Mouse (Mus musculus): ENCODE data around the gene Ccdc71. TPM values are rescaled to one million over a fixed set of nuclear protein-coding genes. Genes with fewer than 3 reads are reported as not detected.

Ccdc71 gene
- polyA plus RNA-seq, 1 experiment from 2014 or later = 59.7 TPM

- Histone ChIP-seq H3K4me1 (replicated peaks) (peaks cover 26% of the 10 kb centered on the region), H3K27ac (no peak overlapping the region), H3K9me3 (no peaks in the 10 kb centered on the region), H3K4me2 (replicated peaks) (no peak overlapping the region), H3K4me3 (replicated peaks) (no peak overlapping the region), H3K27me3 (no peaks in the 10 kb centered on the region), H3K36me3 (peaks cover 23% of the 10 kb centered on the region), H3K9ac (replicated peaks) (no peak overlapping the region)
- WGBS = 95% methylated on average over 19 of the region's 19 CpGs
- no peak for ATAC-seq
Measured at GRCm38 (mm10) chr9:108481520-108482210, 21.3 kb downstream of the Ccdc71 start.

- H3K4me1 ChIP-seq (replicated peaks) = peaks cover 26% of the 10 kb centered on the region
- no peak for ATAC-seq
- no peak overlapping the region for H3K9ac ChIP-seq (replicated peaks)
- no peaks in the 10 kb centered on the region for H3K9me3 ChIP-seq
- H3K4me3 ChIP-seq (replicated peaks) = no peak overlapping the region
- WGBS = 94% methylated on average over 18 of the region's 18 CpGs
- H3K4me2 ChIP-seq (replicated peaks) = no peak overlapping the region
- no peaks in the 10 kb centered on the region for H3K27me3 ChIP-seq
- no peak overlapping the region for H3K27ac ChIP-seq
- peaks cover 32% of the 10 kb centered on the region for H3K36me3 ChIP-seq
Measured at GRCm38 (mm10) chr9:108483051-108483790, 22.9 kb downstream of the Ccdc71 start.

DNA sequence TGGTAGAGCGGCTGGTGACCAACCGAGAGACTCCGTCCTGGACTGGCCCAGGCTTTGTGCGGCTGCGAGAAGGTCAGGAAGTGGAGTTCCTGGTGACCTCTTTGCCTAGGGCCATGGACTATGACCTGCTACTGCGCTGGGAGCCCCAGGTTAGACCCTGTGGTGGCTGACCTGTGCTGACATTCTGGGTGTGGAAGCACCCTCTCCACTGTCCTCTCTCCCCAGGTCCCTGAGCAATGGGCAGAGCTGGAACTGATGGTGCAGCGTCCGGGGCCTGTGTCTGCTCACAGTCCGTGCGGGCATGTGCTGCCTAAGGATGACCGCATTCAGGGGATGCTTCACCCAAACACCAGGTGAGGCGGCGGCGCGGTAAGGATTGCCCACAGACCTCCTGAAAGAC is 23.7 kb downstream of the Ccdc71 start:
- no peak overlapping the region for H3K4me2 ChIP-seq (replicated peaks)
- no peaks in the 10 kb centered on the region for H3K9me3 ChIP-seq
- 94% methylated on average over 15 of the region's 15 CpGs for WGBS
- H3K4me3 ChIP-seq (replicated peaks) = no peak overlapping the region
- no peak for ATAC-seq
- H3K27ac ChIP-seq = no peak overlapping the region
- no peak overlapping the region for H3K9ac ChIP-seq (replicated peaks)
- peaks cover 36% of the 10 kb centered on the region for H3K36me3 ChIP-seq
- H3K27me3 ChIP-seq = no peaks in the 10 kb centered on the region
- peaks cover 20% of the 10 kb centered on the region for H3K4me1 ChIP-seq (replicated peaks)

DNA sequence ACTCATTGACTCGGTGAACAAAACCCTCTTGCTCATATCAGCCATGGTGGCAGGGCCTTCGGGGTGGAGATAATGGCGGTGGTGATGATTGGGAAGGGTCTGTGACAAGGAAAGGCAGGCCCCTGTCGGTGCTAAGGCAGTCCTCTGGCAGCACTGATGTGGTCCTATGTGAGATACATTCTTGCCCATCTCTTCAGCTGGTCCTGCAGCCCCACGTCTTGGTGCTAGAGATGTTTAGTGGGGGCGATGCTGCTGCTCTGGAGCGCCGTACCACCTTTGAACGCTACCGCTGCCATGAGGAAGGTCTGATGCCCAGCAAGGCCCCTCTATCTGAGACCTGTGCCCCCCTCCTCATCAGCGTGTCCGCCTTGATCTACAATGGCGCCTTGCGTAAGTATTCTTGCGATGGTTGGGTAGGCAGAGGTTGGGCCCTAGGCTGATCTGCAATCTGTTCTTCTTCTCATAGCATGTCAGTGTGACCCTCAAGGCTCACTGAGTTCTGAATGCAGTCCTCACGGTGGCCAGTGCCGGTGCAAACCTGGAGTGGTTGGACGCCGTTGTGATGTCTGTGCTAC is 25.1 kb downstream of the Ccdc71 start:
- WGBS = 96% methylated on average over 19 of the region's 19 CpGs
- no peak overlapping the region for H3K4me3 ChIP-seq (replicated peaks)
- no peaks in the 10 kb centered on the region for H3K9me3 ChIP-seq
- H3K36me3 ChIP-seq = peaks cover 36% of the 10 kb centered on the region
- no peak overlapping the region for H3K4me2 ChIP-seq (replicated peaks)
- H3K9ac ChIP-seq (replicated peaks) = no peak overlapping the region
- H3K4me1 ChIP-seq (replicated peaks) = peaks cover 16% of the 10 kb centered on the region
- no peak overlapping the region for H3K27ac ChIP-seq
- no peaks in the 10 kb centered on the region for H3K27me3 ChIP-seq
- no peak for ATAC-seq

GRCm38 (mm10) chr9:108486973-108487530 is 26.7 kb downstream of the Ccdc71 start:
- Histone ChIP-seq H3K4me2 (replicated peaks) (no peak overlapping the region), H3K4me1 (replicated peaks) (peaks cover 20% of the 10 kb centered on the region), H3K4me3 (replicated peaks) (no peak overlapping the region), H3K9me3 (no peaks in the 10 kb centered on the region), H3K9ac (replicated peaks) (no peak overlapping the region), H3K27me3 (no peaks in the 10 kb centered on the region), H3K27ac (no peak overlapping the region), H3K36me3 (peaks cover 36% of the 10 kb centered on the region)
- no peak for ATAC-seq
- WGBS = 94% methylated on average over 8 of the region's 8 CpGs

DNA sequence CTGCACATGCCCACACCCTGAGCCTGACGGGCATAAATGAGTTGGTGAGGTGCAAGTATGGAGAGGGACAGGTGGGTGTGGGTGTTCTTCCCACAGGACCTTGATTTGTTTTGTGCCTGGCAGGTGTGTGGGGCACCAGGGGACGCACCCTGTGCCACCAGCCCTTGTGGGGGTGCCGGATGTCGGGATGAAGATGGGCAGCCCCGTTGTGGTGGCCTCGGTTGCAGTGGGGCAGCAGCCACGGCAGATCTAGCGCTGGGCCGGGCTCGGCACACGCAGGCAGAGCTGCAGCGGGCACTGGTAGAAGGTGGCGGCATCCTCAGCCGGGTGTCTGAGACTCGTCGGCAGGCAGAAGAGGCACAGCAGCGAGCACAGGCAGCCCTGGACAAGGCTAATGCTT is 28.1 kb downstream of the Ccdc71 start:
- Histone ChIP-seq H3K27ac (no peak overlapping the region), H3K9ac (replicated peaks) (no peak overlapping the region), H3K4me1 (replicated peaks) (peaks cover 27% of the 10 kb centered on the region), H3K4me3 (replicated peaks) (no peak overlapping the region), H3K4me2 (replicated peaks) (no peak overlapping the region), H3K27me3 (no peaks in the 10 kb centered on the region), H3K9me3 (no peaks in the 10 kb centered on the region), H3K36me3 (peaks cover 49% of the 10 kb centered on the region)
- WGBS = 95% methylated on average over 17 of the region's 17 CpGs
- ATAC-seq = no peak

- Histone ChIP-seq H3K9ac (replicated peaks) (peak overlapping the region; percentile 5; the same call in 1 of the 2 replicates), H3K4me2 (replicated peaks) (no peak overlapping the region), H3K36me3 (peaks cover 52% of the 10 kb centered on the region), H3K27ac (peak overlapping the region; percentile 95), H3K27me3 (no peaks in the 10 kb centered on the region), H3K4me3 (replicated peaks) (no peak overlapping the region), H3K4me1 (replicated peaks) (peaks cover 27% of the 10 kb centered on the region), H3K9me3 (no peaks in the 10 kb centered on the region)
- ATAC-seq = no peak
- whole genome bisulfite sequencing = 97% methylated on average over 20 of the region's 20 CpGs
Measured at GRCm38 (mm10) chr9:108489215-108489614, 28.9 kb downstream of the Ccdc71 start.

DNA sequence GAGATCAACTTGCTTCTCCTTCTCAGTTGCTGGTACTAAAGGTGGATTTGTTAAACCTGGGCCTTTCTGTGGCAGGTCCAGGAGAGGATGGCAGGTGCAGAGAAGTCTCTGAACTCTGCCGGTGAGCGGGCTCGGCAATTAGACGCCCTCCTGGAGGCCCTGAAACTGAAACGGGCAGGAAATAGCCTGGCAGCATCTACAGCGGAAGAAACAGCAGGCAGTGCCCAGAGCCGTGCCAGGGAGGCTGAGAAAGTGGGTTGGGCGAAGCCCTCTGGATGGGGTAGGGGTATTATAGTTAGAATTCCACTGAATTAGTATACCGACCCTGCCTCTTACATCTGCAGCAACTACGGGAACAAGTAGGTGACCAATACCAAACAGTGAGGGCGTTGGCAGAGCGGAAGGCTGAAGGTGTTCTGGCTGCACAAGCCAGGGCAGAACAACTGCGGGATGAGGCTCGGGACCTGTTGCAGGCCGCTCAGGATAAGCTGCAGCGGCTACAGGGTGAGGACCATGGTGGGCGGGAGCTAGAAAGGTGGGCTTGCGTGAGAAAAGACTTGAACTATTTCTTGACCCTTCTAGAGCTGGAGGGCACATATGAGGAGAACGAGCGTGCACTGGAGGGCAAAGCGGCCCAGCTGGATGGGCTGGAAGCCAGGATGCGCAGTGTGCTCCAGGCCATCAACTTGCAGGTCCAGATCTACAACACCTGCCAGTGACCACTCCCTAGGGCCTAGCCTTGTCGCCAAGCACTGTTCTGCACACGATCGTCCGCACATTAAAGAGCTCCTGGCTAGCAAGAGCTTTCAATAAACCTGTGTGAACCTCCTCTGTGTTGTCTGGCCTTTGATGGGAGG is 29.6 kb downstream of the Ccdc71 start:
- peak overlapping the region; percentile 98 for H3K4me2 ChIP-seq (replicated peaks)
- H3K9me3 ChIP-seq = no peaks in the 10 kb centered on the region
- H3K4me1 ChIP-seq (replicated peaks) = peaks cover 27% of the 10 kb centered on the region
- peaks cover 58% of the 10 kb centered on the region for H3K36me3 ChIP-seq
- H3K27me3 ChIP-seq = no peaks in the 10 kb centered on the region
- ATAC-seq = peak; percentile 81
- WGBS = 68% methylated on average over 26 of the region's 26 CpGs
- peak overlapping the region; percentile 91 for H3K4me3 ChIP-seq (replicated peaks)
- H3K27ac ChIP-seq = peak overlapping the region; percentile 95
- H3K9ac ChIP-seq (replicated peaks) = peak overlapping the region; percentile 72

GRCm38 (mm10) chr9:108490559-108491285 is 30.4 kb downstream of the Ccdc71 start, which contains the start of gene Usp19:
Gene Usp19 (plus strand): TSS chr9:108490602.
- Histone ChIP-seq H3K27me3 (no peaks in the 10 kb centered on the region), H3K9ac (replicated peaks) (peak within 1 kb of the TSS; percentile 94), H3K4me1 (replicated peaks) (peaks cover 27% of the 10 kb centered on the region), H3K9me3 (no peaks in the 10 kb centered on the region), H3K4me2 (replicated peaks) (peak within 1 kb of the TSS; percentile 98), H3K4me3 (replicated peaks) (peak within 1 kb of the TSS; percentile 91), H3K36me3 (peaks cover 59% of the 10 kb centered on the region), H3K27ac (peak within 1 kb of the TSS; percentile 95)
- ATAC-seq = peak; percentile 95
- WGBS = under 1% methylated on average over 69 of the region's 69 CpGs

DNA sequence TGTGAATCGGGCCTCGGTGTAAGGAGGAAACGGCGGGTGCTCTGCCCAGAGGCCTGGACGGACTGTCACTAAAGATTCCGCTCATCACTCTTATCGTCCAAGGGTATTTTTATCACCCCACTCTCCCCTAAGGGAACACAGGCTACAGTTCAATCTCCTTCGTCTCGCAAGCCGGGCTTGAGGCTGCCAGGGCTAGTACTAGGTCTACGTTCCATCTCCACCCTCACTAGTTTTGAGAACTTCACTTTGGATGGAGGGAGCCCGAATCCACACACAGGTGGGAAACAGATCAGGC is 30.9 kb downstream of the Ccdc71 start:
- peaks cover 59% of the 10 kb centered on the region for H3K36me3 ChIP-seq
- H3K9ac ChIP-seq (replicated peaks) = peak overlapping the region; percentile 94
- H3K4me3 ChIP-seq (replicated peaks) = peak overlapping the region; percentile 91
- H3K4me2 ChIP-seq (replicated peaks) = peak overlapping the region; percentile 98
- ATAC-seq = no peak
- peak overlapping the region; percentile 95 for H3K27ac ChIP-seq
- H3K27me3 ChIP-seq = no peaks in the 10 kb centered on the region
- 14% methylated on average over 12 of the region's 12 CpGs for WGBS
- H3K4me1 ChIP-seq (replicated peaks) = peaks cover 27% of the 10 kb centered on the region
- H3K9me3 ChIP-seq = no peaks in the 10 kb centered on the region
